Mouse (Mus musculus) erythroblast, embryonic 14.5 days (primary cell): ENCODE data around the gene Fry.

Source experiments
- GATA1 ChIP-seq: IDR thresholded peaks from 2 replicates; pipeline ENCODE4 v1.6.1; 2012; ENCODE audit warnings: low read length, inconsistent platforms, mixed read lengths
- TAL1 ChIP-seq: IDR thresholded peaks from 3 replicates; pipeline ENCODE4 v1.6.1; 2012; ENCODE audit warnings: low read length, inconsistent platforms, mixed read lengths

DNA sequence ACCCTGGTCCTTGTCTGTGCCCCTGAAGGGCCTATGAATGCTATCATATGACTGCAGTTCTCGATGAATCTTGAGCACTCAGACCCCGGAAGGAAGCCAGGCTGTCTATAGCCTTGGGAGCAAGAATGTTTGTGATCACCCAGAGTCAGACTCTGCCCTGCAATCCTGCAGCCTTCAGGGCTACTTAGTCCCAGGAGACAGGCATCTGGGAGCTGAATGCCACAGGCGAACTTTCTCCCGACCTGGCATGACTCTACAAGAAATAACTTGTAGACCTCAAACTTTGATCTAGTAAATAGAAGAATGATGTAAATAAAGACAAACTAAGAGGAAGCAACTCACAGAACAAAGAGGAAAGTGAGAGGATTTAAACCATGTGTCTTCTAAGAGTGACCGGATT lies 40.7 kb downstream of the Fry start:
- TF ChIP-seq GATA1 (no peak), TAL1 (no peak)
